Mouse (Mus musculus): ENCODE measurements around the gene Slc35e3.
"Not testable (repeated sequence)": the region's sequence is repeated elsewhere in the genome, so short reads cannot be mapped to it uniquely, and the experiment has no call there.

Slc35e3 gene

GRCm38 (mm10) chr10:117762281-117762830 lies 16.2 kb upstream of the Slc35e3 start:
- DNase-seq (ENCODE audit: low spot score): no peak

GRCm38 (mm10) chr10:117761551-117761950 lies 15.4 kb upstream of the Slc35e3 start:
- no peak for DNase-seq (ENCODE audit: low spot score)

GRCm38 (mm10) chr10:117760831-117761335 lies 14.7 kb upstream of the Slc35e3 start:
- DNase-seq (ENCODE audit: low spot score): no peak

DNA sequence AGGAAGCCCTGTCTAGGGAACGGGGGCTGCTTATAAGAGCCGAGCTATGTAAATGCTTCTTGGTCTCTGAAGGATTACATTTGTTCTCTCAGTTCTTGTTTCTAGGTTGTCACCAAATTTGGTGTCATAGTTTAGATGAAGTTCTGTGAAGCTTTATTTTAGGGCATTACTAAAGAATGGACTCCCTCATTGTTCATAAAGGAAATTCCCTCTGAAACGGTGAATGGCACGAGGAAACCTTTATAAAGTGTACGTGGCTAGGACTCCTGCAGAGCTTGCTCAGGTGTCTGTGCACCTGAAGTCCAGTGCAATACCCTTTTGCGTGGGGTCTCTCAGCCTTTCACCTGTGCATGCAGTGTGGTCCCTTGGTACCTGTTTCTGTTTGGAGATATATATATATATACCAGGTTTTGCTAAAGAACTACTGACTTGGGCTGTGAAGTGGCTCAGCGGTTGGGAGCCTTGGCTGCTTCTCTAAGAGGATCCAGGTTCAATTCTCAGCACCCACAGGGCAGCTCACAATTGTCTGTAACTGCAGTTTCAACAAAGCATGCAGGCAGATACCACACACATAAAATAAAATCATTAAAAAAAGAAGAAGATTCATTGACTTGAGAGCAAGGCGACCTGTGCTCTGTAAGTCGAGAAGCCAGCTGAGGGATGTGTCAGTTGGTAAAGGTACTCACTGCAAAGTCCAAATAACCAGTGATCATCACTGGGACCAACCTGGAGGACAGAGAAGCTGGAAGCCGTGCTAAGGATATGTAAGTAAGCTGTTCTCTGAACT lies 13.9 kb upstream of the Slc35e3 start:
- no peak for DNase-seq (ENCODE audit: low spot score)

DNA sequence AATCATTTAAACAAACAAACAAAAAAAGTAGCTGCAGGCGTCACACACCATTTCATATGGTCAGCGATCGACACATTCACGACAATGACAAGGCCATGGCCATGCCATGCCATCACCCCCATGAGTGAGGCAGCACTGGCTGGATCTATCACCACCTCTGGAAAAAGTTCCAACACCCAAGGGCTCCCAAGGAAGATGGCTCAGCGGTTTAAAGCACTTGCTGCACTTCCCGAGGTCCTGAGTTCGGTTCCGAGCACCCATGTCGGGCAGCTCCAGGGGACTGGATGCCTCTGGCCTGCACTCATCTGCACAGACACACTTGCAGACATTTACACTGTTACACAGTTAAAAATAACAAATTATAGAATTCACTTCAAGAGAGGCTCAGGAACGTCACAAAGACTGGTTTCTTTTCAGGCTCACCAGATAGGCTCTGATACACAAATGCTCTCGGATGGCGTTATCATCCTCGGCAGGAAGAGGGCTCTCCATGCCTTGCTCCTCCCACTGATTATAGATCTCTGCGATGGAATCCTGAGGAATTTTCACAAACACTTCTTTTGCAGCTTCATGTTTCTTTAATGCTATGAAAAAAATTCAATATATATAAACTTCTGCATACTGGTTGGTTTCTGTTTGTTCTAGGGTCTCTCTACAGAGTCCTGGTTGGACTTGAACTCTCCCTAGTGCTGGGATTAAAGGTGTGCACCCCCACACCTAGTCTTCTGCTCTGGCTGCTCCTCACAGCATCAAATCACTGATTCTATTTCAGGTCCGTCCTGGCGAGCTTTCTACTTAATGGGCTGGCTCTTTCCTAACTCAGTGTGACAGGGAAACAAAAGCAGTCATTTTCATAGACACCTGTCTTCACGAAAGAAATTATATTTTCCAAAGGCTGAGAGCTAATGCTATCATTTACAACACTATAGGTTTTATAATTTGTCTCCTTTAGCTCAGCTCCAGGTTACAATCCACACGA lies 12.9 kb upstream of the Slc35e3 start:
- no peak for DNase-seq (ENCODE audit: low spot score)

DNA sequence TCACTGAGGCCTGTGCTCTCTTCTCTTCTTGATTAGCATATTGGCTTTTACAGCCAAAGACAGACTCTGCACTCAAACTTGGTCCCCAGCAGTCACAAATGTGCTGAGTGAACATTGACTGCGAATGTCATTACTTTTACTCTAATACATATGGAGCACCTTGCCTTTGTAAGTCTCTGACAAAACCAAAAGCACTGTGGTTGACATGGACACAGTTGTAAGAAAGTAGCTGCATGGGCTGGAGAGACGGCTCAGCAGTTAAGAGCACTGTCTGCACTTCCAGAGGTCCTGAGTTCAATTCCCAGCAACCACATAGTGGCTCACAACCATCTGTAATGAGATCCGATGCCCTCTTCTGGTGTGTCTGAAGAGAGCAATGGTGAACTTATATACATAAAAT lies 12.2 kb upstream of the Slc35e3 start:
- not testable (repeated sequence) for DNase-seq (ENCODE audit: low spot score)

DNA sequence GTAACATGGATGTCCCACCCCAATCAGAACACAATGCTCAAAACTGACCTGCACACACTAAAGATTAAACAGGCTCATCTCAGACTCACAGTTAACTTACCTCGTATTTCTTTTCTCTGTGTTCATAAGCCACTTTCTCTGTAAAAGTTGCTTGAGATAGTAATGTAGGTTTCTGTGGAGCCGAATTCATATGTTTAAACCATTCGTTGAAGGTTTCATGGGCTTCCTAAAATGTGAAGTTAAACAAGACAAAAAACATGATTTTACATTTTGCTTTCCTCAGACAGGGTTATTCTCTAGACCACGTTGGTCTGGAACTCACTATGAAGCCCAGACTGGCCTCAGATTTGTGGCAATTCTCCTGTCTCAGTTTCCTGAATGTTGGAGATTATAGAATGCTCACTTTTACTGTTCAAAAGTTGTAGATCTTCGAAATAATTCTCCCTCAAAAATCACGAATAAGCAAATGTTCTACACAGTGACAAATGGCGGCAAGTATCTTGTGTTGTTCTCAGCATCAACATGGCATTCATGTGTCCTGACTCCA lies 11.7 kb upstream of the Slc35e3 start:
- no peak for DNase-seq (ENCODE audit: low spot score)

DNA sequence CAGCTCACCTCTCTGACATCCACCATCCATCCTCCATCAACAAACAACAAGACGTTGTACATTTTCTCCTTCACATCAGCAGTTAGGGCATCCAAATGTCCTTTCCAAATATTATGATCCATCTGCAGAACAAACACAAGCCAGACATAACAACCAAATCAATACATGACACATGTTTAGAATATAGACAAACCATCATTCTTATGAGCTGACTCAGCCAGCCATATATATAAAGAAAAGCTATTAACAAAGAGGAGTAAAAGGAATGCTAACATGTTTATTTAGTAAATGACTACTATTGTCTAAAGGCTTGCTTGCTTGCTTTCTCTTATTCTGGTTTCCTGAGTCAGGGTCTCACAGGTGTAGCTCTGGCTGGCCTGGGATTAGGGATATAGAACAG lies 11.1 kb upstream of the Slc35e3 start:
- no peak for DNase-seq (ENCODE audit: low spot score)

- no peak for DNase-seq (ENCODE audit: low spot score)
Observed at GRCm38 (mm10) chr10:117756784-117757183, 10.6 kb upstream of the Slc35e3 start.

DNA sequence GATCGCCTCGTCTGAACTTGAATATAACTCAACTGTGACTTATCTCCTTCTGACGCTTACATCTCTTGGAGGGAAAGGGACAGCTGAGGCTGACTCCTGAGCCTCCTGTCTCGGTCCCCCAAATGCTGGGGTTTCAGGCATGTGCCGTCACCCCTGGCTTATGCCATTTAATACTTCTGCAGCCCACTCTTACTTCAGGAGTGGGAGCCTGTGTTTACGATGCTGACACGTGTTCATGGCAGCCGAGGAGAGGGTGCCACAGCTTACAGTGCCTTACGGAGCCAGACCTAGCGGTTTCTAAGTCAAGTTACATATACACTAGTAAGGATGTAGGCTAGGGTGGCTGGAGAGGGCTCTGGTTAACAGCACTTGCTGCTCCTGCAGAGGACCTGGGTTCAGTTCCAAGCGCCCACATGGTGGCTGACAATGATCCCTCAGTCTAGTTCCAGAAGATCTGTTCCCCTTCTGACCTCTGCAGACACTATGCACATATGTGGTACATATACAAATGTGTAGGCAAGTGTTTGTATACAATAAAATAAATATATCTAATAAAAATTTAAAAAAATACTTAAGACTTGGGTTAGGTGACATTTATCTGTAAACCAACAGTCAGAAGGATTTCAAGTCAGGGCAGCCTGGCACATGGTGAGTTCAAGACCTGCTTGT lies 9.8 kb upstream of the Slc35e3 start:
- no peak for DNase-seq (ENCODE audit: low spot score)

GRCm38 (mm10) chr10:117755086-117755798 lies 9.1 kb upstream of the Slc35e3 start:
- no peak for DNase-seq (ENCODE audit: low spot score)

- no peak for DNase-seq (ENCODE audit: low spot score)
Observed at GRCm38 (mm10) chr10:117754609-117754940, 8.4 kb upstream of the Slc35e3 start.

DNA sequence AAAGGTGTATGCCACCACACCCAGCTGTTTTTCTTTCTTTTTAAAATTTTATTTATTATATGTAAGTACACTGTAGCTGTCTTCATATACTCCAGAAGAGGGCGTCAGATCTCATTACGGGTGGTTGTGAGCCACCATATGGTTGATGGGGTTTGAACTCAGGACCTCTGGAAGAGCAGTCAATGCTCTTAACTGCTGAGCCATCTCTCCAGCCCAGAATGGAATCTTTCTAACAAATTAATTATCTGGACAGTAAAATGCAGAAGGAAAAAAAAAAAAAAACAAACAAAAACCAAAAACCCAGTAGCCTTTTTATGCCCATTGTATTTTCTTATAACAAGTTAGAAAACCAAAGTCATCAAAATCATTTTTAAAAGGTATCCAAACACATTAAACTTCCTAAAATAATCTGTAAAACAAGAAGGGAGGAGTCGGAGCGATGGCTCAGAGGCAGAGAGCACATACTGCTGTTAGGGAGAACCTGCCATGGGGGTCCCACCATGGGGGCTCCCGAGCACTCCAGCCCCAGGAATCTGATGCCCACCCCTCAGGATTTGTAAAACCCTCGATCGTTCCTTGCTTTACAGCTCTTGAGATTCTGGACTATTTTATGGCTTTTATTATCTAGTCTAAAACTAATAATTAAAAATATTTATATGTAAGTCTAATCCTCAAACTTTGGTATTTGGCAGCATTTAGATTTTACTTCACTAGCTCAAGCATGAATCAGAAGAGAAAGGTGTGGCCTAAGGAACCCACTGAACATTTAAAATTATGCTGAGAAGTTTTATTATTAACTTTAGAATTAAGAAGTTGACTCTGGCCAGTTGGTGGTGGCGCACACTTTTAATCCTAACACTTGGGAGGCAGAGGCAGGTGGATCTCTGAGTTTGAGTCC lies 7.8 kb upstream of the Slc35e3 start:
- DNase-seq (ENCODE audit: low spot score): no peak

DNA sequence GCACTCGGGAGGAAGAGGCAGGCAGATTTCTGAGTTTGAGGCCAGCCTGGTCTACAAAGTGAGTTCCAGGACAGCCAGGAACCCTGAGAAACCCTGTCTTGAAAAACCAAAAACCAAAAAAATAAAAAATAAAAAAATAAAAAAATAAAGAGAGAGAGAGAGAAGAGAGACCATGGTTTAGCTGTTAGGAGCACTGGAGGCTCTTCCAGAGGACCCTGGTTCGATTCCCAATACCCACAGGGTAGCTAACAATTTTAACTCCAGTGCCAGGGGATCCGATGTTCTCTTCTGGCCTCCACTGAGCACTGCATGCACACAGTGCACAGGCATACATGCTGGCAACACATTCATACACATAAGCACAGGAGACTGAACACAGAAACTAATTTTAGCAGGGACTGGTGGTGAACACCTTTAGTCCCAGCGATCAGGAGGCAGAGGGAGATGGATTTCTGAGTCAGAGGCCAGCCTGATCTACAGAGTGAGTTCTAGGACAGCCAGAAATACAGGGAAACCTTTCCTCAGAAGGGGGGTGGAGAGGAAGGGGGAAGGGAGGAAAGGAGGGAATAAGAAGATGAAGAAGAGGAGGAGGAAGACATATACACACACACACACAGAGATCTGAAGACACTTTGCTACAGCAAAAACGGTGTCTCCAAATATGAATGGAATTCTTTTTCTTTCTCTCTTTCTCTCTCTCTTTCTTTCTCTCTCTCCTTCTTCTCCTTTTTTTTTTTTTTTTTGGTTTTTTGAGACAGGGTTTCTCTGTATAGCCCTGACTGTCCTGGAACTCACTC lies 6.9 kb upstream of the Slc35e3 start:
- DNase-seq (ENCODE audit: low spot score): no peak

GRCm38 (mm10) chr10:117752304-117752821 lies 6.2 kb upstream of the Slc35e3 start:
- DNase-seq (ENCODE audit: low spot score): no peak

DNA sequence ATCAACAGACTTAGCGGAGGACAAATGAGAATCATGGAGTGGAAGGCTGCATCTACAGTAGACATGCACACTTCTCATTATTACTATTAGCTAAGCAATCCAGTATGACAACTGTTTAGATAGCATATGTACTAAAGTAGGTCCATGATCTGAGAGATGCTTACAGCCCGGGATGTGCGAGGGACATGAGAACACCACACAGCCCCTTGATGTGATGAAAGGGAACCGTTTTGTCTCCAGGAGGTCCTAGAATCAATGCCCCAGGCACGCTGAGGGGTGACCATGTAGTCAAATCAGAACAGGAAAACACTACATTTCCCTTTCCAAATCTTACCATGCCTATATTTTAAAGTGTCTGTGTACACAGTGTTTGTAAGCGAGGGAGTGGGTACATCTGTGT lies 5.6 kb upstream of the Slc35e3 start:
- DNase-seq (ENCODE audit: low spot score): no peak

GRCm38 (mm10) chr10:117751282-117751610 lies 5.1 kb upstream of the Slc35e3 start:
- DNase-seq (ENCODE audit: low spot score): no peak

DNA sequence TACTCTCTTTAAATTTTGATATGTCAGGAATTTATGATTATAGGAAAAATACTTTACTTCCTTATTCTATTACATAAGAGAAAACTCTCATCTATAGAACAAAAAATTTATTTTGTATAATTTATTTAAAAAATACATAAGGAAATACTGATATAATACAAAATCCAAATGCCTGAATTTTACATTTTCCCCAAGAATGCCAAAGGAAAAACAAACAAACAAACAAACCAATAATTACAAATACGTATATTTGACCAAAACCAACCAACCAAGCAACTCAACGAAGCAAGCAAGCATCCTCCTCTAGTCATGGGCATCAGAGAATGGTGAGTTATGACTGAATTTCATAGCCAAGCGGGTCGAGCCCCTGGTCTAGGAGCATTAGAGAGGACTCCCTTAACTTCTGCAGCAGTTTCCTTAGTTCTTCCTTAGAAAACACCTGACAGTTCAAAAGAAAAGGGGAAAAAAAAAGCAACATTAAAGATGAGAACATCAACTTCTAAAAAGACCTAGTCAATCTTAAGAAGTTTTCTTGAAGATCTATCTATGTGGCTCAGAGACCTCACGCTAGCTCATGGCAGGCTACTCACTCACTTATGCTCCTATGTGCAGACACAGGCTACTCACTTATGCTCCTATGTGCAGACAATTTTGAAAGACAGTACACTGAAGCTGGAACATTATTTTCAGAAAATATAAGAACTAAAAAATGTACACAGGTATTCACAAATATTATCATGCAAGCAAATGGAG lies 4.5 kb upstream of the Slc35e3 start:
- no peak for DNase-seq (ENCODE audit: low spot score)
